8 mouse cellular contexts compared by ENCODE assay signal in genomic region chr14:7817770-7818462, GRCm38 (mm10). TPM values are rescaled to one million over a fixed set of nuclear protein-coding genes. Genes with fewer than 3 reads are reported as not detected.
DNase-seq lines count a peak whose midpoint lies in the region; ATAC-seq lines count a peak whose summit lies in the region.

Gene Flnb (plus strand): TSS chr14:7817957.

- peaks cover 12% of the 10 kb centered on the region for H3K4me1 ChIP-seq in forebrain, embryonic 11.5 days (replicated peaks; ENCODE audit: control insufficient read depth, insufficient read depth, low read length)
- H3K4me1 ChIP-seq in heart, embryonic 15.5 days (replicated peaks), result peaks cover 36% of the 10 kb centered on the region
- H3K4me1 ChIP-seq in liver, embryonic 12.5 days, result peaks cover 38% of the 10 kb centered on the region

- DNase-seq in c-Kit-negative CD71-positive TER-119-positive erythroid progenitor cells, embryonic 14.5 days (ENCODE audit: low read depth, low spot score), result peak; percentile 16
- peak; percentile 98 for DNase-seq in forebrain, embryonic 11.5 days (ENCODE audit: low spot score)
- peak; percentile 97 for DNase-seq in kidney, postnatal 14 days
- DNase-seq in naive thymus-derived CD4-positive, alpha-beta T cell, adult 2 months (ENCODE audit: low read depth), result peak; percentile 97
- DNase-seq in splenic B cell, adult 2 months (ENCODE audit: low read depth, low spot score), result peak; percentile 95

- H3K27ac ChIP-seq in forebrain, embryonic 11.5 days (ENCODE audit: low read depth, low read length), result no peak within 1 kb of the TSS
- H3K27ac ChIP-seq in heart, embryonic 15.5 days, result peak within 1 kb of the TSS; percentile 56
- H3K27ac ChIP-seq in liver, embryonic 12.5 days, result 0 out of 2 replicates have a peak within 1 kb of the TSS, but pooled peaks have one; percentile 51

- H3K4me3 ChIP-seq in forebrain, embryonic 11.5 days (ENCODE audit: low read depth, low read length), result peak within 1 kb of the TSS; percentile 70
- peak within 1 kb of the TSS; percentile 60 for H3K4me3 ChIP-seq in heart, embryonic 15.5 days
- peak within 1 kb of the TSS; percentile 63 for H3K4me3 ChIP-seq in liver, embryonic 12.5 days

- no peaks in the 10 kb centered on the region for H3K9me3 ChIP-seq in forebrain, embryonic 11.5 days (ENCODE audit: control insufficient read depth, low read length)
- H3K9me3 ChIP-seq in heart, embryonic 15.5 days (replicated peaks), result no peaks in the 10 kb centered on the region
- H3K9me3 ChIP-seq in liver, embryonic 12.5 days (replicated peaks), result no peaks in the 10 kb centered on the region

- WGBS in forebrain, embryonic 11.5 days, result under 1% methylated on average over 49 of the region's 49 CpGs
- under 1% methylated on average over 49 of the region's 49 CpGs for WGBS in heart, embryonic 15.5 days
- WGBS in liver, embryonic 12.5 days (ENCODE audit: insufficient replicate concordance), result 2% methylated on average over 49 of the region's 49 CpGs

- H3K4me2 ChIP-seq in forebrain, embryonic 11.5 days (ENCODE audit: low read depth, low read length, severe bottlenecking), result peak within 1 kb of the TSS; percentile 70
- peak within 1 kb of the TSS; percentile 90 for H3K4me2 ChIP-seq in heart, embryonic 15.5 days
- H3K4me2 ChIP-seq in liver, embryonic 12.5 days, result peak within 1 kb of the TSS; percentile 84

- no peaks in the 10 kb centered on the region for H3K27me3 ChIP-seq in forebrain, embryonic 11.5 days (ENCODE audit: control insufficient read depth, insufficient read depth, low read length)
- H3K27me3 ChIP-seq in heart, embryonic 15.5 days, result no peaks in the 10 kb centered on the region
- peaks cover 18% of the 10 kb centered on the region for H3K27me3 ChIP-seq in liver, embryonic 12.5 days (replicated peaks)
- no peaks in the 10 kb centered on the region for H3K27me3 ChIP-seq in splenic B cell, adult 2 months (ENCODE audit: control insufficient read depth, insufficient read depth, low read length, poor library complexity, severe bottlenecking)

- ATAC-seq in CD4-positive, CD25-positive, alpha-beta regulatory T cell, adult 4 months, result peak; percentile 94
- ATAC-seq in forebrain, embryonic 11.5 days (replicated peaks; ENCODE audit: low FRiP score), result peak; percentile 97
- peak; percentile 95 for ATAC-seq in heart, embryonic 15.5 days (replicated peaks; ENCODE audit: insufficient number of reproducible peaks, insufficient read depth, low FRiP score, low read depth)
- peak; percentile 91 for ATAC-seq in liver, embryonic 12.5 days

- H3K36me3 ChIP-seq in forebrain, embryonic 11.5 days (ENCODE audit: control insufficient read depth, insufficient read depth, low read length), result no peaks in the 10 kb centered on the region
- H3K36me3 ChIP-seq in heart, embryonic 15.5 days, result no peaks in the 10 kb centered on the region
- H3K36me3 ChIP-seq in liver, embryonic 12.5 days, result no peaks in the 10 kb centered on the region
- no peaks in the 10 kb centered on the region for H3K36me3 ChIP-seq in splenic B cell, adult 2 months (ENCODE audit: control insufficient read depth, insufficient read depth, low read length, poor library complexity, severe bottlenecking)

- peak within 1 kb of the TSS; percentile 75 for H3K9ac ChIP-seq in forebrain, embryonic 11.5 days (ENCODE audit: low read length)
- H3K9ac ChIP-seq in heart, embryonic 15.5 days, result peak within 1 kb of the TSS; percentile 71
- peak within 1 kb of the TSS; percentile 63 for H3K9ac ChIP-seq in liver, embryonic 12.5 days

RNA-seq across cellular contexts. Expression of gene Flnb, which starts in this region (rescaled TPM):
- 1 to 10 TPM; 5.0 to 7.5 TPM for polyA plus RNA-seq in CD4-positive, CD25-positive, alpha-beta regulatory T cell, adult 4 months (2017; shearing (Covaris generic))
- polyA plus RNA-seq in forebrain, embryonic 11.5 days (2014; fragmentation: Nextera tagmentation; extraction: Ambion mirVana), result 23.2 and 27.2 TPM in 2 replicates
- 7.4 and 12.1 TPM in 2 replicates for polyA plus RNA-seq in heart, embryonic 15.5 days (2015; fragmentation: Nextera tagmentation; extraction: Ambion mirVana)
- 7.4 and 8.7 TPM in 2 replicates for polyA plus RNA-seq in liver, embryonic 12.5 days (2016; fragmentation: Nextera tagmentation; extraction: Ambion mirVana)

Comparison
In these comparisons a context has a peak if more than half of its experiments do, and no peak if none do; other contexts are left out.
1. DNase-seq: peak in every context shown above with its lines; median percentile 98 in forebrain, embryonic 11.5 days; 97 in kidney, postnatal 14 days; 97 in naive thymus-derived CD4-positive, alpha-beta T cell, adult 2 months; 95 in splenic B cell, adult 2 months; 16 in c-Kit-negative CD71-positive TER-119-positive erythroid progenitor cells, embryonic 14.5 days.